Mouse (Mus musculus) limb, embryonic 15.5 days (tissue): ENCODE measurements around the gene Lrmda. TPM values are rescaled to one million over a fixed set of nuclear protein-coding genes. Genes with fewer than 3 reads are reported as not detected.

Source experiments
- ATAC-seq: fragments of 200-750 bp; cut with Nextera tagmentation; 2 replicates; pipeline ENCODE4 v1.8.0; 2017; ENCODE audit warnings: low read depth, moderate TSS enrichment; ENCODE audit not compliant: insufficient number of reproducible peaks, low FRiP score, low TSS enrichment
- H3K27ac ChIP-seq: fragments of 300-500 bp; sonication (generic); 2 replicates; pipeline ENCODE4 v1.5.1; 2015; ENCODE audit warnings: moderate library complexity, mild to moderate bottlenecking, inconsistent platforms
- H3K27me3 ChIP-seq: fragments of 300-500 bp; sonication (generic); 2 replicates; pipeline ENCODE4 v1.6.1; 2015; ENCODE audit warnings: inconsistent platforms
- H3K36me3 ChIP-seq: fragments of 300-500 bp; sonication (generic); 2 replicates; pipeline ENCODE4 v1.6.1; 2015; ENCODE audit warnings: inconsistent platforms
- H3K4me1 ChIP-seq: fragments of 300-500 bp; sonication (generic); 2 replicates; pipeline ENCODE4 v1.6.1; 2015; ENCODE audit warnings: inconsistent platforms
- H3K4me2 ChIP-seq: fragments of 300-500 bp; sonication (generic); 2 replicates; pipeline ENCODE4 v1.6.1; 2015; ENCODE audit warnings: mild to moderate bottlenecking, inconsistent platforms
- H3K4me3 ChIP-seq: fragments of 300-500 bp; sonication (generic); 2 replicates; pipeline ENCODE4 v1.5.1; 2015; ENCODE audit warnings: mild to moderate bottlenecking, inconsistent platforms
- H3K9ac ChIP-seq: fragments of 300-500 bp; sonication (generic); 2 replicates; pipeline ENCODE4 v1.6.1; 2015; ENCODE audit warnings: inconsistent platforms
- H3K9me3 ChIP-seq: fragments of 300-500 bp; sonication (generic); 2 replicates; pipeline ENCODE4 v1.6.1; 2016; ENCODE audit warnings: inconsistent platforms
- WGBS: fragments of 180-500 bp; shearing (Covaris S2); methylation state at CpG from one replicate; pipeline ENCODE4 v1.1.7; 2015; 5-methylcytosine and 5-hydroxymethylcytosine counted together
- microRNA-seq: library from miRNA; unstranded; fragments of <30 nt; microRNA quantifications from one replicate; pipeline ENCODE4, GENCODE M21; 2016
- polyA plus RNA-seq: library from polyadenylated mRNA; unstranded; fragments of >200 nt; fragmentation: Nextera tagmentation; extraction: Ambion mirVana; gene quantifications from 2 replicates; pipeline ENCODE4 v1.2.1, GENCODE M21; 2015

Gene Lrmda
- polyA plus RNA-seq, 1 experiment from 2014 or later: 0.17 TPM

DNA sequence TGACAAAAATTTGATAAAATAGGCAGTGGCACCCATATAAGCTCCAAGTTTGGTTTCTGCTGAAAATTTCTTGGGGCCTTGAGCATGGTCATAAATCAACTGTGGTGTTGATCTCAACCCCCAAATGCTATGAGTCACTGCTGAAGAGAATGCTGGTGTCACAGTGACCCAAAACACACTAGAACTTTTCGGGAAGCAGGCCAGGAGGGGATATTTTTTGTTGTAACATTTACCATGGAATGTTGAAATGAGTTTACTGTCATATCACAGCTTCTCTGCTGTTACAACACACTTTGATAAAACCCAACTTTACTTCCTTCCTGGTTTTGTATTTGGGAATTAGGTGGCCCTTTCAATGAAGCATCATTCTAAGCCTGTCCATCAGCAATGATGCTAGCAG lies 1065.3 kb downstream of the Lrmda start:
- H3K9ac ChIP-seq: no peak overlapping the region
- no peak overlapping the region for H3K27ac ChIP-seq
- H3K4me1 ChIP-seq: no peaks in the 10 kb centered on the region
- no peaks in the 10 kb centered on the region for H3K27me3 ChIP-seq
- no peak for ATAC-seq
- H3K4me2 ChIP-seq: no peak overlapping the region
- no peak overlapping the region for H3K4me3 ChIP-seq
- H3K36me3 ChIP-seq: no peaks in the 10 kb centered on the region
- no peaks in the 10 kb centered on the region for H3K9me3 ChIP-seq
- 53% methylated on average over 1 of the region's 1 CpGs for WGBS

GRCm38 (mm10) chr14:23093306-23093705 lies 1073.8 kb downstream of the Lrmda start:
- no peak for ATAC-seq
- H3K4me1 ChIP-seq: 0 out of 2 replicates have a peak, but pooled peaks cover 3% of the 10 kb centered on the region
- WGBS: 65% methylated on average over 4 of the region's 4 CpGs

GRCm38 (mm10) chr14:23094546-23095157 lies 1075.1 kb downstream of the Lrmda start:
- no peaks in the 10 kb centered on the region for H3K27me3 ChIP-seq
- no peak overlapping the region for H3K27ac ChIP-seq
- no peaks in the 10 kb centered on the region for H3K36me3 ChIP-seq
- no peak overlapping the region for H3K4me3 ChIP-seq
- 0 out of 2 replicates have a peak, but pooled peaks cover 3% of the 10 kb centered on the region for H3K4me1 ChIP-seq
- H3K4me2 ChIP-seq: no peak overlapping the region
- no peaks in the 10 kb centered on the region for H3K9me3 ChIP-seq
- WGBS: 42% methylated on average over 5 of the region's 5 CpGs
- no peak for ATAC-seq
- H3K9ac ChIP-seq: no peak overlapping the region

More at GRCm38 (mm10) chr14:23093306-23093705, 1073.8 kb downstream of the Lrmda start:
- no peaks in the 10 kb centered on the region for H3K9me3 ChIP-seq
- no peak overlapping the region for H3K27ac ChIP-seq
- no peak overlapping the region for H3K9ac ChIP-seq
- no peaks in the 10 kb centered on the region for H3K36me3 ChIP-seq
- no peaks in the 10 kb centered on the region for H3K27me3 ChIP-seq
- H3K4me2 ChIP-seq: no peak overlapping the region
- H3K4me3 ChIP-seq: no peak overlapping the region

DNA sequence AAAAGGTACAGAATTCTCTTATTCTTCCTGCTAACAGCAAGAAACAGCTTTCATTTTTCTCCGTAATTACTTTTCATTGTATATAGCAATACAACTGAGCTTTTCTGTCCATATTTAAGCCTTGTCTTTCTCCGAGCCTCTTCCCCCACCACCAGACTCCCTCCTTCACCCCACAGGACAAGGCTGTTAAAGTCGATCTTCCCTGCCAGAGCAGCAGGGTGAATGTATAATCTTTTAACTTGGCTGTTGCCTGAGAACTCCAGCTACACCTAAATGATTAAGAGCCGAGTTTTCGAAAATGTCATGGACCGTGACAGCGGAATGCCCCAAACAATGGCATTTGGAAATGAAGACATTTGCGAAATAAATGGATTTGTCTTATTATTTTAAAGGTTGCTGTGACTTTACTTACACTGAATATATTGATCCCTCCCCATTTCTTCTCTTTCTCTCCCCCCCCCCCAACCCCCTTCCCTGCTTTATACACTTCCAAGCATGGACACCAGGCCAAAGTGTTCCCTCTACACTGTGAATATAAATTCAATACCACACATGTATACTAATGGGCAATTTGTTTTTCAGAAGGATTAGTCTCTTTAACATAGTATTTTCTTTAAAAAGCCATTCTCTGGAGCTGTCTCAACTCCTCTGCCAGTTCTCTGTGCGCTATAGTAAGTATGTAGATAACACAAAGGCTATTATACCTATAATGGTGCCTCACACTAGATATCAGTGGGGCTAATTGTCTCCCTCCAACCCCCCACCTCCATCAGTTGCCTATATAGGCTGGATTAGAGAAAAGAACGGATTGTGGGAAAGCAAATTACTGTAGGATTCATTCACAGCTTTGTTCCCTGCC lies 1075.9 kb downstream of the Lrmda start:
- 63% methylated on average over 10 of the region's 10 CpGs for WGBS
- H3K4me2 ChIP-seq: no peak overlapping the region
- no peak overlapping the region for H3K4me3 ChIP-seq
- H3K27me3 ChIP-seq: no peaks in the 10 kb centered on the region
- no peaks in the 10 kb centered on the region for H3K9me3 ChIP-seq
- no peaks in the 10 kb centered on the region for H3K36me3 ChIP-seq
- no peak for ATAC-seq
- H3K9ac ChIP-seq: no peak overlapping the region
- 0 out of 2 replicates have a peak, but pooled peaks cover 3% of the 10 kb centered on the region for H3K4me1 ChIP-seq
- no peak overlapping the region for H3K27ac ChIP-seq

DNA sequence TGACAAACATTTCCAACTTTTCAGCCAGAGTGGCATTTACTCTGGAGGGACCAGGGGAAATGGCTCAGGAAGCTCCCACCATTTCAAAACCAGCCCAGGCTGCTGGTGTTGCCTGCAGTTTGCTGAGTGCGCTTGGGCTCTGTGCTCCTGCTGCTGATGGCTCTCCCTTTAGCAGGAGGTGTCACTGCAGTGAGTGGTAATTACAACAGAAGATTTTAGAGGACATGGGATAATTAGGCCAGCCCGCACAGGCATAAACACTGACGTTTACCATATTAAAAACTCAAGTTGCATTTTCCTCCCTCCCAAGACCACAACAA lies 1076.5 kb downstream of the Lrmda start:
- 50% methylated on average over 3 of the region's 3 CpGs for WGBS
- no peaks in the 10 kb centered on the region for H3K9me3 ChIP-seq
- no peak overlapping the region for H3K4me3 ChIP-seq
- H3K27me3 ChIP-seq: no peaks in the 10 kb centered on the region
- no peak overlapping the region for H3K9ac ChIP-seq
- no peak overlapping the region for H3K4me2 ChIP-seq
- no peak overlapping the region for H3K27ac ChIP-seq
- 0 out of 2 replicates have a peak, but pooled peaks cover 3% of the 10 kb centered on the region for H3K4me1 ChIP-seq
- no peak for ATAC-seq
- no peaks in the 10 kb centered on the region for H3K36me3 ChIP-seq

- H3K27ac ChIP-seq: no peak overlapping the region
- WGBS: 73% methylated on average over 4 of the region's 4 CpGs
- no peak overlapping the region for H3K4me2 ChIP-seq
- no peak for ATAC-seq
- H3K36me3 ChIP-seq: no peaks in the 10 kb centered on the region
- H3K27me3 ChIP-seq: no peaks in the 10 kb centered on the region
- H3K9me3 ChIP-seq: no peaks in the 10 kb centered on the region
- 0 out of 2 replicates have a peak, but pooled peaks cover 3% of the 10 kb centered on the region for H3K4me1 ChIP-seq
- no peak overlapping the region for H3K4me3 ChIP-seq
- no peak overlapping the region for H3K9ac ChIP-seq
These were observed 1076.9 kb downstream of the Lrmda start for GRCm38 (mm10) chr14:23096405-23096804.

Small RNA genes lying within 50 kb of the gene (microRNA-seq; reads per million reads assigned to microRNA genes)
- gene Gm27532: not detected

Other genes with a start within 250 kb of the Lrmda start
- gene Vdac2, start 194.5 kb upstream of the Lrmda start, polyA plus RNA-seq: 207 and 225 TPM in 2 replicates
- 21.7 and 22.5 TPM in 2 replicates for gene Comtd1, start 170.7 kb upstream of the Lrmda start, polyA plus RNA-seq
- gene Zfp503, start 30.1 kb upstream of the Lrmda start, polyA plus RNA-seq: 16.1 and 21.6 TPM in 2 replicates